Mouse (Mus musculus): ENCODE data around the gene Ninl.

- TF ChIP-seq CTCF (IDR thresholded peaks at IDR 0.05; ENCODE audit: borderline replicate concordance, extremely low read depth, insufficient read depth, insufficient read length) (no peak), POLR2A (IDR thresholded peaks at IDR 0.05; ENCODE audit: borderline replicate concordance, extremely low read depth, insufficient read depth, insufficient read length, poor library complexity, severe bottlenecking) (no peak)
Measured at GRCm38 (mm10) chr2:150969231-150969630, 70.0 kb downstream of the Ninl start.
